Mouse (Mus musculus) CH12.LX (cell line): ENCODE data around the gene Ankrd63. TPM values are rescaled to one million over a fixed set of nuclear protein-coding genes. Genes with fewer than 3 reads are reported as not detected.

Experiments
- DNase-seq: peaks from one replicate; pipeline ENCODE4 v3.0.0-alpha.2; 2013; ENCODE audit errors: extremely low read depth
- H3K27ac ChIP-seq: 2 replicates; pipeline ENCODE4 v1.5.1; 2012; ENCODE audit warnings: low read depth, mild to moderate bottlenecking, control low read depth, moderate library complexity; ENCODE audit not compliant: insufficient read depth
- H3K27me3 ChIP-seq: replicated peaks from 2 replicates; pipeline ENCODE3; 2012; ENCODE audit warnings: inconsistent platforms
- H3K36me3 ChIP-seq, 2 experiments: replicated peaks in 1 of 2; 2 replicates each; pipeline versions ENCODE3 to v1.6.1; 2012; ENCODE audit warnings: inconsistent platforms in 1 of 2, low read length in 1 of 2, mild to moderate bottlenecking in 1 of 2, mixed read lengths in 1 of 2, moderate library complexity in 1 of 2; ENCODE audit not compliant: control insufficient read depth in 1 of 2, insufficient read depth in 1 of 2
- H3K4me1 ChIP-seq, 2 experiments: 2 replicates each; pipeline ENCODE4 v1.6.1; 2012; ENCODE audit warnings: inconsistent platforms in 1 of 2, moderate library complexity in 1 of 2; ENCODE audit not compliant: insufficient read depth in 2 of 2, control insufficient read depth in 1 of 2
- H3K4me2 ChIP-seq: 2 replicates; pipeline ENCODE4 v1.6.1; 2012; ENCODE audit warnings: low read depth, mild to moderate bottlenecking, control low read depth; ENCODE audit not compliant: poor library complexity, insufficient read depth, severe bottlenecking
- H3K4me3 ChIP-seq, 3 experiments: fragments of 150-350 bp in 1 of 3; sonication (generic) in 1 of 3; replicated peaks in 1 of 3; 2 replicates each; pipeline versions ENCODE3 to v1.5.1; 2011 to 2012; ENCODE audit warnings: low read depth in 2 of 3, low read length in 2 of 3, mild to moderate bottlenecking in 2 of 3, moderate library complexity in 2 of 3, control low read depth in 1 of 3, improper control_type of control experiment in 1 of 3, inconsistent platforms in 1 of 3, mixed read lengths in 1 of 3; ENCODE audit not compliant: poor library complexity in 1 of 3
- H3K79me2 ChIP-seq: replicated peaks from 2 replicates; pipeline ENCODE4 v1.6.1; 2012; ENCODE audit warnings: mild to moderate bottlenecking, moderate library complexity; ENCODE audit not compliant: control insufficient read depth, poor library complexity, insufficient read depth, severe bottlenecking; ENCODE audit errors: extremely low read depth
- H3K9ac ChIP-seq: 2 replicates; pipeline ENCODE4 v1.6.1; 2012; ENCODE audit warnings: low read depth, mild to moderate bottlenecking, control low read depth, moderate library complexity; ENCODE audit not compliant: insufficient read depth
- H3K9me3 ChIP-seq: replicated peaks from 2 replicates; pipeline ENCODE3; 2012; ENCODE audit warnings: low read length, inconsistent platforms, mixed read lengths
- BHLHE40 ChIP-seq: IDR thresholded peaks from 2 replicates; pipeline ENCODE4 v1.6.1; 2011; ENCODE audit warnings: mild to moderate bottlenecking, low read depth, low read length, improper control_type of control experiment
- CHD1 ChIP-seq: IDR thresholded peaks from 2 replicates; pipeline ENCODE4 v1.6.1; 2012; ENCODE audit warnings: low read depth, low read length, improper control_type of control experiment, inconsistent platforms
- CHD2 ChIP-seq: IDR thresholded peaks from 2 replicates; pipeline ENCODE4 v1.6.1; 2011; ENCODE audit warnings: low read length, improper control_type of control experiment
- CTCF ChIP-seq, 2 experiments: IDR thresholded peaks in 1 of 2; conservative IDR thresholded peaks in 1 of 2; 2 replicates each; pipeline ENCODE4 v1.5.1; 2011 to 2012; ENCODE audit warnings: low read depth in 2 of 2, low read length in 2 of 2, improper control_type of control experiment in 1 of 2, inconsistent platforms in 1 of 2, mild to moderate bottlenecking in 1 of 2, moderate library complexity in 1 of 2
- E2F4 ChIP-seq: IDR thresholded peaks from 2 replicates; pipeline ENCODE4 v1.6.1; 2011; ENCODE audit warnings: low read depth, low read length, improper control_type of control experiment; ENCODE audit not compliant: insufficient replicate concordance
- ELF1 ChIP-seq: IDR thresholded peaks from 2 replicates; pipeline ENCODE4 v1.6.1; 2014; ENCODE audit warnings: low read depth, mild to moderate bottlenecking, inconsistent platforms, low read length, improper control_type of control experiment
- EP300 ChIP-seq: IDR thresholded peaks from 2 replicates; pipeline ENCODE4 v1.6.1; 2011; ENCODE audit warnings: low read length, improper control_type of control experiment
- ETS1 ChIP-seq: conservative IDR thresholded peaks from 2 replicates; pipeline ENCODE4 v1.6.1; 2012; ENCODE audit warnings: low read depth, mild to moderate bottlenecking, inconsistent platforms, low read length, improper control_type of control experiment, moderate library complexity
- GABPA ChIP-seq: IDR thresholded peaks from 2 replicates; pipeline ENCODE4 v1.6.1; 2012; ENCODE audit warnings: low read depth, low read length, improper control_type of control experiment, inconsistent platforms; ENCODE audit not compliant: insufficient replicate concordance
- HCFC1 ChIP-seq: IDR thresholded peaks from 2 replicates; pipeline ENCODE4 v1.6.1; 2012; ENCODE audit warnings: low read depth, mild to moderate bottlenecking, inconsistent platforms, low read length, improper control_type of control experiment
- IRF4 ChIP-seq: IDR thresholded peaks from 2 replicates; pipeline ENCODE4 v1.6.1; 2014; ENCODE audit warnings: low read depth, mild to moderate bottlenecking, inconsistent platforms, low read length, improper control_type of control experiment
- JUN ChIP-seq: IDR thresholded peaks from 2 replicates; pipeline ENCODE4 v1.6.1; 2011; ENCODE audit warnings: low read depth, mild to moderate bottlenecking, low read length, improper control_type of control experiment, moderate library complexity; ENCODE audit not compliant: insufficient read depth
- JUND ChIP-seq: conservative IDR thresholded peaks from 2 replicates; pipeline ENCODE4 v1.6.1; 2011; ENCODE audit warnings: low read depth, low read length, improper control_type of control experiment
- KAT2A ChIP-seq: IDR thresholded peaks from 2 replicates; pipeline ENCODE4 v1.6.1; 2012; ENCODE audit warnings: low read length, improper control_type of control experiment, inconsistent platforms; ENCODE audit not compliant: insufficient replicate concordance
- MAFK ChIP-seq: IDR thresholded peaks from 2 replicates; pipeline ENCODE4 v1.6.1; 2011; ENCODE audit warnings: low read length, improper control_type of control experiment; ENCODE audit not compliant: insufficient replicate concordance
- MAX ChIP-seq: IDR thresholded peaks from 2 replicates; pipeline ENCODE4 v1.6.1; 2011; ENCODE audit warnings: low read length, improper control_type of control experiment
- MAZ ChIP-seq: IDR thresholded peaks from 2 replicates; pipeline ENCODE4 v1.6.1; 2012; ENCODE audit warnings: low read depth, mild to moderate bottlenecking, inconsistent platforms, low read length, improper control_type of control experiment, moderate library complexity
- MEF2A ChIP-seq: IDR thresholded peaks from 2 replicates; pipeline ENCODE4 v1.6.1; 2014; ENCODE audit warnings: low read depth, mild to moderate bottlenecking, inconsistent platforms, low read length, improper control_type of control experiment, borderline replicate concordance
- MXI1 ChIP-seq: IDR thresholded peaks from 2 replicates; pipeline ENCODE4 v1.6.1; 2011; ENCODE audit warnings: mild to moderate bottlenecking, low read depth, low read length, improper control_type of control experiment
- MYC ChIP-seq: IDR thresholded peaks from 2 replicates; pipeline ENCODE4 v1.6.1; 2011; ENCODE audit warnings: low read depth, mild to moderate bottlenecking, improper control_type of control experiment, low read length
- NELFE ChIP-seq: IDR thresholded peaks from 2 replicates; pipeline ENCODE4 v1.6.1; 2011; ENCODE audit warnings: low read depth, low read length, improper control_type of control experiment
- NRF1 ChIP-seq: IDR thresholded peaks from 2 replicates; pipeline ENCODE4 v1.6.1; 2014; ENCODE audit warnings: low read depth, mild to moderate bottlenecking, inconsistent platforms, low read length, improper control_type of control experiment, moderate library complexity
- PAX5 ChIP-seq: IDR thresholded peaks from 2 replicates; pipeline ENCODE4 v1.6.1; 2012; ENCODE audit warnings: low read length, inconsistent platforms, mixed read lengths
- POLR2A ChIP-seq: IDR thresholded peaks from 2 replicates; pipeline ENCODE4 v1.6.1; 2011; ENCODE audit warnings: low read depth, mild to moderate bottlenecking, improper control_type of control experiment, low read length
- POLR2AphosphoS2 ChIP-seq: IDR thresholded peaks from 2 replicates; pipeline ENCODE4 v1.6.1; 2011; ENCODE audit warnings: low read depth, low read length, improper control_type of control experiment
- RAD21 ChIP-seq: IDR thresholded peaks from 2 replicates; pipeline ENCODE4 v1.6.1; 2011; ENCODE audit warnings: low read depth, mild to moderate bottlenecking, low read length, improper control_type of control experiment, moderate library complexity
- RCOR1 ChIP-seq: conservative IDR thresholded peaks from 2 replicates; pipeline ENCODE4 v1.6.1; 2012; ENCODE audit warnings: low read depth, mild to moderate bottlenecking, inconsistent platforms, low read length, improper control_type of control experiment
- SIN3A ChIP-seq: IDR thresholded peaks from 2 replicates; pipeline ENCODE4 v1.6.1; 2012; ENCODE audit warnings: low read length, improper control_type of control experiment, inconsistent platforms
- SMC3 ChIP-seq: IDR thresholded peaks from 2 replicates; pipeline ENCODE4 v1.6.1; 2011; ENCODE audit warnings: low read depth, low read length, improper control_type of control experiment
- TBP ChIP-seq: conservative IDR thresholded peaks from 2 replicates; pipeline ENCODE4 v1.6.1; 2011; ENCODE audit warnings: low read depth, low read length, improper control_type of control experiment
- TCF12 ChIP-seq: IDR thresholded peaks from 2 replicates; pipeline ENCODE4 v1.6.1; 2014; ENCODE audit warnings: low read depth, mild to moderate bottlenecking, inconsistent platforms, low read length, improper control_type of control experiment
- UBTF ChIP-seq: IDR thresholded peaks from 2 replicates; pipeline ENCODE4 v1.6.1; 2012; ENCODE audit warnings: low read depth, mild to moderate bottlenecking, inconsistent platforms, low read length, improper control_type of control experiment, moderate library complexity
- USF1 ChIP-seq: IDR thresholded peaks from 2 replicates; pipeline ENCODE4 v1.6.1; 2014; ENCODE audit warnings: low read depth, mild to moderate bottlenecking, inconsistent platforms, low read length, improper control_type of control experiment
- USF2 ChIP-seq: conservative IDR thresholded peaks from 2 replicates; pipeline ENCODE4 v1.6.1; 2011; ENCODE audit warnings: low read depth, low read length, improper control_type of control experiment
- ZC3H11A ChIP-seq: IDR thresholded peaks from 2 replicates; pipeline ENCODE4 v1.6.1; 2012; ENCODE audit warnings: low read depth, mild to moderate bottlenecking, inconsistent platforms, low read length, improper control_type of control experiment
- ZKSCAN1 ChIP-seq: IDR thresholded peaks from 2 replicates; pipeline ENCODE4 v1.6.1; 2012; ENCODE audit warnings: low read depth, inconsistent platforms, low read length, improper control_type of control experiment, borderline replicate concordance
- ZMIZ1 ChIP-seq: IDR thresholded peaks from 2 replicates; pipeline ENCODE4 v1.6.1; 2012; ENCODE audit warnings: low read depth, mild to moderate bottlenecking, inconsistent platforms, low read length, improper control_type of control experiment
- ZNF384 ChIP-seq: IDR thresholded peaks from 2 replicates; pipeline ENCODE4 v1.6.1; 2012; ENCODE audit warnings: low read depth, low read length, improper control_type of control experiment, inconsistent platforms
- dilution Hi-C: fragments of 300-500 bp; cut with MboI; formaldehyde crosslinking; loops from 2 replicates; pipeline ENCODE4 v1.14.3; 2020; ENCODE audit warnings: low sequenced_read_pairs; ENCODE audit not compliant: extremely low pct_unique_long_range_greater_than_20kb, extremely low pct_ligation_motif_present
- in situ Hi-C: fragments of 300-500 bp; cut with MboI; formaldehyde crosslinking; loops from 3 replicates; pipeline ENCODE4 v1.14.3; 2019; ENCODE audit warnings: low sequenced_read_pairs, low pct_ligation_motif_present, low pct_unique_long_range_greater_than_20kb, mixed read lengths
- polyA plus RNA-seq: library from polyadenylated mRNA; unstranded; fragments of >175 nt; gene quantifications from 2 replicates; pipeline ENCODE4 v1.2.1, GENCODE M21; 2012; ENCODE audit warnings: low read depth; ENCODE audit not compliant: insufficient read length
- total RNA-seq, 2 experiments: library from RNA; depleted of rRNA; stranded (reverse); fragments of 300-350 nt in 1 of 2; fragments of >200 nt in 1 of 2; gene quantifications; 2 replicates each; pipeline ENCODE4 v1.2.3; 2012 to 2014

The Ankrd63 gene
- total and polyA plus RNA-seq, 3 experiments, result 0.07 TPM; not detected in 2

- in situ Hi-C loops, result no loop called here
- Histone ChIP-seq H3K36me3 (no peaks in the 10 kb centered on the region), H3K4me2 (no peak overlapping the region)
Observed at GRCm38 (mm10) chr2:118695677-118696232, 8.0 kb downstream of the Ankrd63 start.

GRCm38 (mm10) chr2:118693370-118693966 is 10.3 kb downstream of the Ankrd63 start:
- Histone ChIP-seq H3K4me3 (no peak overlapping the region), H3K36me3 (no peaks in the 10 kb centered on the region), H3K79me2 (no peaks in the 10 kb centered on the region), H3K4me1 (peaks cover 0 to 25% of the 10 kb centered on the region in 2 experiments; a peak in 2 of 4 replicates), H3K27ac (no peak overlapping the region), H3K9me3 (no peaks in the 10 kb centered on the region), H3K4me2 (no peak overlapping the region), H3K9ac (no peak overlapping the region), H3K27me3 (no peaks in the 10 kb centered on the region)
- dilution Hi-C loops, result no loop called here
- no peak for DNase-seq
- TF ChIP-seq ZMIZ1, result no peak
- no peak for TF ChIP-seq GABPA
- TF ChIP-seq NELFE, result no peak
- TF ChIP-seq CHD1, result no peak
- TF ChIP-seq BHLHE40, result no peak
- TF ChIP-seq MYC, result no peak
- TF ChIP-seq MAZ, result no peak
- no peak for TF ChIP-seq JUND
- no peak for TF ChIP-seq IRF4
- no peak for TF ChIP-seq SIN3A
- TF ChIP-seq MXI1, result no peak
- TF ChIP-seq TCF12, result no peak
- in situ Hi-C loops, result no loop called here

More at GRCm38 (mm10) chr2:118695677-118696232, 8.0 kb downstream of the Ankrd63 start:
- Histone ChIP-seq H3K9ac (no peak overlapping the region), H3K4me1 (peaks cover 0 to 17% of the 10 kb centered on the region in 2 experiments; a peak in 2 of 4 replicates), H3K4me3 (no peak overlapping the region), H3K27ac (no peak overlapping the region), H3K27me3 (no peaks in the 10 kb centered on the region), H3K79me2 (no peaks in the 10 kb centered on the region), H3K9me3 (peaks cover 2% of the 10 kb centered on the region)
- TF ChIP-seq MAX (no peak), SMC3 (peak; percentile 90), IRF4 (0 out of 2 replicates have a peak, but pooled peaks have one; percentile 21), RAD21 (peak; percentile 76), KAT2A (0 out of 2 replicates have a peak, but pooled peaks have one; percentile 41), MYC (0 out of 2 replicates have a peak, but pooled peaks have one; percentile 22), MAZ (no peak), ZNF384 (no peak), BHLHE40 (no peak), MEF2A (no peak), HCFC1 (no peak), NELFE (no peak), EP300 (no peak), JUN (no peak), SIN3A (no peak), ZC3H11A (peak; percentile 44), MAFK (no peak), POLR2AphosphoS2 (no peak), TCF12 (no peak), NRF1 (no peak), GABPA (no peak), ELF1 (no peak), USF2 (no peak), ZKSCAN1 (no peak), CTCF (conservative IDR thresholded peaks at IDR 0.05 in 1 of 2, IDR thresholded peaks at IDR 0.05 in 1 of 2; ENCODE audit: low read depth in 2 of 2, low read length in 2 of 2) (peak; percentile 76 to 89), MXI1 (no peak), CHD1 (no peak), TBP (no peak), CHD2 (no peak), RCOR1 (no peak), USF1 (no peak), POLR2A (no peak), E2F4 (no peak), ZMIZ1 (no peak), JUND (no peak), PAX5 (no peak), ETS1 (no peak), UBTF (no peak)
- dilution Hi-C loops, result no loop called here
- DNase-seq, result peak; percentile 85
